Mouse (Mus musculus): Measurements from ENCODE around the gene Snx32. TPM values are rescaled to one million over a fixed set of nuclear protein-coding genes. Genes with fewer than 3 reads are reported as not detected.

Gene Snx32
- total RNA-seq, 2 experiments from 2014 or later, result 81.5 to 89.0 TPM

DNA sequence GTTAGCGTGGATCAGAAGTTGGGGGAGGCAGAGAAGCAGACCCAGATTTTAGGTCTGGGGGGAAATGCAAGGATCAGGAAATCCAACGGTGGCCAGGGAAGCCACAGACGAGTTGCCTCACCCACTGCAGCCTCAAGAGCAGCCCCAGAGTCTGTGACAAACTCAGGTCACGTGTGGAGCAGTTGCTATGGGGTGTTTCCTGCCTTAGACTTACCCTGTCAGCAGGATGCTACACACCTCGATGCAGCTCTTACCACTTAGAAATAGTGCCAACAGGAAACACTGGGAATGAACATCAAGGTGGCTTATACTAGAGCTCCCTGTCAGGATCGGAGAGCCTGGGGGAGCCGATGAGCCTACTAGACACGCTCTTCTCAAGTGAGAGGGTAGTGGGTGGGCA is 22.2 kb upstream of the Snx32 start:
- no peak for DNase-seq (ENCODE audit: extremely low spot score in 1 of 2, low spot score in 2 of 2)
- no peak overlapping the region for H3K4me3 ChIP-seq
- H3K27ac ChIP-seq, result no peak overlapping the region
- intact Hi-C loops (cut with DNase I), result no loop called here
- TF ChIP-seq CTCF (IDR thresholded peaks at IDR 0.05), result no peak

DNA sequence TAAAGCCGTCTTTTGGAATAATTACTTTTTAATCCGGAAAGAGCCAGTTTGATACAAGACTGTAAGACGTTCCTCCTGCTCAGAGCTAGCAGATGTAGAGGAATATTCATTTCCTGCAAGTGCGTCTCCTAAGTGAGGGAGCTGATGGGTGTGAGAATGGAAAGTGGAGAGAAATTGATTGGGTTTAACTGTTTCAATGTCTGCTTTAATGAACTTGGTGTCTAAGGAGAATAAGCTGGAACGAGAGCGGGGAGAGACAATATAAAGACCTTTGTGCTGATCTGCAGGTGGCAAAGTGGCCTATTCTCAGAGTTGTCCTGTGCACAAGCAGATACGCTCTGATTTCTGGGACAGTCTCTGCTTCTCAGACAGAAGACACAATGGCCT is 19.8 kb upstream of the Snx32 start:
- TF ChIP-seq CTCF (IDR thresholded peaks at IDR 0.05), result no peak
- intact Hi-C loops (cut with DNase I), result no loop called here
- DNase-seq (ENCODE audit: extremely low spot score in 1 of 2, low spot score in 2 of 2), result no peak
- no peak overlapping the region; the same call in 1 of the 2 replicates for H3K4me3 ChIP-seq
- no peak overlapping the region for H3K27ac ChIP-seq

DNA sequence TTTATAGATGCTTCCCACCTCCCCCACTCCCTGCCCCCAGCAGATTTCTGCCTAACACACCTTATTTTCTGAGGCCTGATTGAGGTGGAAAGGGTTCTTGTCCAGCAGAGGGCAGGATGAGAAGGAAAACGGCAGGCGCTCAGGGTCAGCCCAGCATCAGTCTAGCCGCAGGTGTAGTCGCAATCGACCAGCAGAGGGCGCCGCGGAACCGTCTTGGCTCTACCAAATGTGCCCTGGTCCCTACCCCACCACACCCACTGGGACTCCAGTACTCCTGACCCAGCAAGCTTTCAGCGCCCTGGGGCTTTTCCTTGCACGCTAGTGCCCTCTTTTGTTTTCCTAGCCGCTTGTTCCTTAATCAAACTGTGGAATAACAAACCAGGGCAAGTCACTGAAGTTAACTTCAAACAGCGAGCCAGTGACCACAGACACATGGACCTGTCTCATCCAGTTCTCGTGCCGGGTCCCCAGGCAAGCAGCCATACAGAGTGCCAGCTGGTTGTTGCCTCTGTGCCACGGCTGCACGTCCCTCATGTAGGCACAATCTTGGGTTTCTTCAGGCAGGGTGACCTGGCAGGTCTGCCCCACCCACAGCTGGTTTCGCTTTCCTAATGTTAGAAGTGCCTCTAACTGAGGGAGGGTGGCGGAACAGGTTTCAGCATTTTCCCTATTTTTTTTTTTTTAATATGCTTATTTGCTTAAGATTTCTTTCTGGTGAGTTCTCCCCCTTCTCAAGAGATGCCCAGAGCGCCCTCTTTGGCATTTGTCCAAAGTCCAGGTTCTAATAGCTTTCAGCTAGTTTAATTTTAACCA is 19.2 kb upstream of the Snx32 start:
- DNase-seq (ENCODE audit: extremely low spot score in 1 of 2, low spot score in 2 of 2), result peak; percentile 88 to 95
- intact Hi-C loops (cut with DNase I), result loop anchor here (1.0 kb wide), 1 partner anchor 38 kb away; no protein-coding TSS in a partner anchor
- peak overlapping the region; percentile 34 for H3K4me3 ChIP-seq
- peak; percentile 94 for TF ChIP-seq CTCF (IDR thresholded peaks at IDR 0.05)
- no peak overlapping the region for H3K27ac ChIP-seq

DNA sequence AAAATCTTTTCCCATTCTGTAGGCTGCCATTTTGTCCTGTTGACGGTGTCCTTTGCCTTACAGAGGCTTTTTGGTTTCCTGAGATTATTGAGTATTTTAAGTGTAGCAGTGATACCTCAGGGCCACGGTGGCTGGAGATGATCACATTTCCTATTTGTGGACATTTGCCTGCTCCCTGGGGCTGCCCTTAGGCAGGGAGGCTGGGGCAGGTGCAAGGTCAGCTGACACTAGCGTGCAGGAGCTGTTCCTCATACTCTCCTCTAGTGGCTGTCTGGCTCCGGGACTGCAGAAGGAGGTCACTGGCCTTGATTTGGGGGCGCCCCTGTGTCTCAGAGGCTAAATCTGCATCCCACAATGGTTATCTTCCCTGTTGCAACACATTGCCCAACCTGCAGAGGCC is 14.9 kb upstream of the Snx32 start:
- H3K4me3 ChIP-seq, result no peak overlapping the region
- intact Hi-C loops (cut with DNase I), result no loop called here
- no peak overlapping the region for H3K27ac ChIP-seq
- no peak for DNase-seq (ENCODE audit: extremely low spot score in 1 of 2, low spot score in 2 of 2)
- no peak for TF ChIP-seq CTCF (IDR thresholded peaks at IDR 0.05)

DNA sequence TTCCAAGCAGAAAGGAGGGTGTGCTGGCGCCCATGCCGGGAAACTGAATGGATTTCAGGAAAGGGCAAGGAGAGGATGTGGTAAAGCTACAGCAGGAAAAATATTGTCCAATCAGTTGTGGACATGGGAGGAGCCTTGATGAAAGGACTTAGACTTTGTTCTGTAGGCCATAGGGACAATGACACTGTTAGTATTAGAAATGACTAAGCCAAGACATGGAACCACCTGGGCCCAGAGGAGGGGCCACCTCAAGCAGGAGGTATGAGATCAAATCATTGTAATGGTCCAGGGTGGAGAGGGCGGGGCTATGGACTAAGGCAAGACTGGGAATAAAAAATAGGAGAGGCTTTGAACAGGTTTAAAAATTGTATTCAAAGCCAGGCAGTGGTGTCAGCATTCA is 8.4 kb upstream of the Snx32 start:
- no peak overlapping the region for H3K27ac ChIP-seq
- no peak overlapping the region for H3K4me3 ChIP-seq
- no peak for TF ChIP-seq CTCF (IDR thresholded peaks at IDR 0.05)
- DNase-seq (ENCODE audit: extremely low spot score in 1 of 2, low spot score in 2 of 2), result no peak
- intact Hi-C loops (cut with DNase I), result no loop called here

DNA sequence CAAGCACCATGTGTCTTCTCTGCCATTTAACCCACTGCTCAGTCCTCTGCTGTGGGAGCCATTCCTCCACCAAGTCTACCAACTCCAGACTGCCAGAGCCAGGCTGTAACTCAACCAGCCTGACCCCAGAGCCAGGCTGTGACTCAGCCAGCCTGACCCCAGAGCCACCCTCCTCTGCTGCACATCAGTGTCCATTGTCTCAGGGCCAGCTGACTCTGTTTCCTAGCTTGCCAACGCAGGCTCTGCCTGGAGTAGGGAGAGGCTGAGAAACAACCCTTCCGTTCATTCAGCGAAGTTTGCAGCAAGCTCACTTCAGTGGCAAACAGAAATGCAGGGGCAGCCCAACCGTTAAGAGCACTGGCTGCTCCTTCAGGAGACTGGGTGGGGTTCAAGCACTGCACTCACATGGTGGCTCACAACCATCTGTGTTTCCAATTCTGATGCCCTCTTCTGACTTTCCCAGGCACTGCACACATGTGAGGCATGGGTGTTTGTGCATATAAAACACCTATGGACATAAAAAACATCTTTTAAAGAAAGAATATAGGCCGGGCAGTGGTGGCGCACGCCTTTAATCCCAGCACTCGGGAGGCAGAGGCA is 6.7 kb upstream of the Snx32 start:
- DNase-seq (ENCODE audit: extremely low spot score in 1 of 2, low spot score in 2 of 2), result no peak
- no peak; the same call in 1 of the 2 replicates for TF ChIP-seq CTCF (IDR thresholded peaks at IDR 0.05)
- H3K4me3 ChIP-seq, result no peak overlapping the region
- intact Hi-C loops (cut with DNase I), result no loop called here
- no peak overlapping the region; the same call in 1 of the 2 replicates for H3K27ac ChIP-seq

DNA sequence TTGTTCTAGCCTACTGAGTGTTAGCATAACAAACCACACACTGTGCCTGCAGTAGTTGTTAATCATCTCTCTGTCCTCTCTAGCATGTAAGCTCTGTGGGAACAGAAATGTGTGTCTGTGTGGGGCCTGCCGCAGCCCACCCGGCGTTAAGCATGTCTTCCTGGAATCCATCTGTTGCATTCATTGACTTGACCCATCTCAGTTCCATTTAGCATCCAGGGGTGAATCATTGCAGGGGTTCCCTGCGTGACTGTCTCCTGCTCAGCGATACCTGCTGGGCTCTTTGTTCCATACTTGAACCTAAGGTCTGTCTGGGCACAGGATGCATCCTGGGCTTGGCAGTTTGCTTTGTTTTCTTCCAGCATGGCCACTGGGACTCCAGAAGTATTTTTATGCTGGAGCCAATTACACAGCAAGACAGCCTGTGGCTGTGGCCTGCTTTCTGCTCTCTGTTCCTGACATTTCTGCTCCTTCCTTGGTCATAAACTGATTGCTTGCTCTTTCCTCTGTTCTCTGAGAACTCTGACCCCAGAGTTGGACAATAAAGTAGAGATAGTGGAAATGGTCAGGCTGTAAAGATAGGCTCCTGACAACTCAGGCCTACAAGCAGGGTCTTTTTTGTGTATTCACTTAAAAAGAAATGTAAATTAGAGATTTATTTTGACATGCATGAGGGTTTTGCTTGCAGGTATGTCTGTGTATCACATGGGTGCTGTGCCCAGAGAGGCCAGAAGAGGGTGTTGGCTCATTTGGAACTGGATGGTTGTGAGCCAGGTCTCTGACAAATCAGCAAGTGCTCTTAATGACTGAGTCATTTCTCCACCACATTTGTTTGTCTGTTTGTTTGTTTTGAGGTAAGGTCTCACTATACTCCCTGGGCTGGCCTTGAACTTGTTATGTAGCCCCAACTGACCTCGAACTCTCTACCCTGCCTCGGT is 5.8 kb upstream of the Snx32 start:
- intact Hi-C loops (cut with DNase I), result no loop called here

DNA sequence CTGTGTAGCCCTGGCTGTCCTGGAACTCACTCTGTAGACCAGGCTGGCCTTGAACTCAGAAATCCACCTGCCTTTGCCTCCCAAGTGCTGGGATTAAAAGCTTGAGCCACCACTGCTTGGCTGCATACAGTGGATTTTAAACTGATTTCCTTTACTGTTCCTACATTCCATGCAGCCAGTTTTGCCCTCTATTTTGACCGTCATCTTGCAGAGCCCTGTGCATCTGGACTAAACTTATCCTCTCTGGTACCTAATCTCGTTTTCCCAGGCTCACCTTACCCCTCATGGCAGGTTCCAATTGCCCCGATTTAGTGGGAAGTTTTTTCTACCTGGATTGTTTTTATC is 2.6 kb upstream of the Snx32 start:
- no peak for DNase-seq (ENCODE audit: extremely low spot score in 1 of 2, low spot score in 2 of 2)
- no peak overlapping the region for H3K27ac ChIP-seq
- no peak overlapping the region for H3K4me3 ChIP-seq
- TF ChIP-seq CTCF (IDR thresholded peaks at IDR 0.05), result no peak
- intact Hi-C loops (cut with DNase I), result no loop called here

More for the DNA sequence above, 5.8 kb upstream of the Snx32 start:
- TF ChIP-seq CTCF (IDR thresholded peaks at IDR 0.05), result no peak; the same call in 1 of the 2 replicates
- Histone ChIP-seq H3K4me3 (no peak overlapping the region), H3K27ac (no peak overlapping the region; the same call in 1 of the 2 replicates)
- DNase-seq (ENCODE audit: extremely low spot score in 1 of 2, low spot score in 2 of 2), result no peak

DNA sequence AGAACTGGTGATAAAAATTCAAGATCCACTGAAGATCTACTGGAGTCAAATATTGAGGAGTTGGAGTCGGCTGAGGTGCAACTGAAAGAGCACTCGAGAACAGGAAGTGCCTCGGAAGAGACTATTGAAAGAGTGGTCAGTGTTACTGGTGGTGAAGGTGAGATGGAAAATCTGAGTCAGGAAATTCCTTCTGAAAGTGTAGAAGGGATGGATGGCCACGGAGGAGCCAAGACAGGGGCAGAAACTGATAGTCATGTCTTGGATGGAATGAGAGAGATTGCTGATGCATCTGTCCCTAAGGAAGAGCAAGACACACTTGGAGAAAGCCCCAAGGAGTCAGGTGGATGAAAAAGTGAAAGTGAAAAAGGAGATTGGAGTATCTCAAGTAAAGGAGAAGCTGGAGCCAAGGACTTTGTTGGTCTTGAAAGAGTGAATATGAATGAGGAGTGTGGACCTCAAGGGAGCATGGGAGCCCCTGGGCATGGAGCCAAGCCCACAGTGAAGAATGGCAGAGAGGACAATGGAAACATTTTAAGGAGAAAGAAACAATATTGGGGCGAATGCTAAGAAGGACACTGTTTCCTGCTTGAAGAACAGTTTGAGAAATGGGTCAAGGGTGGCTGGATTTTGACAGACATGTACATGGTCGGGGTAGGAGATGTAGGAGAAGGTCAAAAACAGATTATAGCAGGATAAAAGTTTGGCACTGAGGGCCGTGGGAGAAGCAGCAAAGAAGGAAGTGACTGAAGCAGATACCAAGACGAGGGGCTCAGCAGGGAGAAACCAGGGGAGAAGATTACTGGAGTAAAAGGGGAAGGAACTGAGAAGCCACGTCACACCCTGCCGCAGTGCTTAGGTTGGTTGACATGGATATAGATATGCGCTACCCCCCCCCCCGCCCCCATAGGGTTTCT is 2.0 kb upstream of the Snx32 start:
- Histone ChIP-seq H3K27ac (no peak overlapping the region), H3K4me3 (no peak overlapping the region)
- TF ChIP-seq CTCF (IDR thresholded peaks at IDR 0.05), result no peak
- no peak for DNase-seq (ENCODE audit: extremely low spot score in 1 of 2, low spot score in 2 of 2)
- intact Hi-C loops (cut with DNase I), result no loop called here

DNA sequence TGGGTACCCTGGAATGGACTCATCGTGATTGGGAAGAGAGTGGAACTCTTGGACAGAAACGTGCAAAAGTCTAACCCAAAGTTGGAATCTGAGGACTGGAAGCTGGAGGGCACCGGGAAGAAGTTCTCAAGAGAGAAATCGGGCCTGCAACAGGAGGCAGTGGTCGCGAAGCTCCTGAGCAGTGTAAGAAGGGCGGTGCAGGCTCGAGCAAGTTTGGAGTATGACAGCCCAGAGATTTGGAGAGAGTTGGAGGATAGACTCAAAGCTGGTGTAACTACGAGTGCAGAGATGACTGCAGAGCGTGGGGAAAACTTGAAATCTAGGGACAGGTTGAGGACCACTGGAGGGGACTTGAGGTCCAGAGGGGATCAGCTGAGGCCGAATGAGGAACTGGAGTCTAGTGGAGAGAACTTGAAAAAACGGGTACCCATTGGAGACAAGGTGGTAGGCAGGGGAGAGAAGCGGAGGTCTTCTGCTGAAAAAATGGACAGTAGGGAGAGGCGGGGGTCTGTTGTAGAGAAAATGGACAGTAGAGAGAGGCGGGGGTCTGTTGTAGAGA is 815 bp upstream of the Snx32 start:
- peak overlapping the region; percentile 90 for H3K27ac ChIP-seq
- peak overlapping the region; percentile 59 for H3K4me3 ChIP-seq
- TF ChIP-seq CTCF (IDR thresholded peaks at IDR 0.05), result no peak
- DNase-seq (ENCODE audit: extremely low spot score in 1 of 2, low spot score in 2 of 2), result no peak
- intact Hi-C loops (cut with DNase I), result loop anchor here (2.0 kb wide), 1 partner anchor 20 kb away; the partner anchor contains the start of gene Cfl1

DNA sequence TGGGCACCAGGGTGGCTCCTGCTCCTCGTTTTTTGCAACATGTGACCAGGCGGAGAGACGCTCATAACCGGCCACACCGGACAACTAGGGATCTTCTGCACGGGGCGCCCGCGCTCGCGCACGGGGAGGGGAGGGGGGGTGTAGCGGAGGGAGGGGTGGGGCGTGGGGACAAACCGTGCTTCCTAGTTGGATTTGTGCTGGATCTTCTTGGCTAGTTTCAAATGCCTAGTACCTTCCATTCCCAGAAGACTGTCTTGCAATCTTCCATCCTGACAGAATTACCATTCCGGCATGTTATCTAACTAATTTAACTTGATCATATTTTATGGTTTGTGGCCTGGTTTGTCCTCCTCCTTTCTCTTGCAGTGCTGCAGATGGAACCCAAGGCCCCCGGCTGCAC is 6.7 kb downstream of the Snx32 start, which contains the start of gene 1700020D05Rik:
Gene 1700020D05Rik, minus strand, starts transcription at position 101 of the 400 bp plus-strand sequence.
- DNase-seq (ENCODE audit: extremely low spot score in 1 of 2, low spot score in 2 of 2), result no peak
- H3K27ac ChIP-seq, result no peak within 1 kb of the TSS
- H3K4me3 ChIP-seq, result no peak within 1 kb of the TSS
- TF ChIP-seq CTCF (IDR thresholded peaks at IDR 0.05), result no peak
- intact Hi-C loops (cut with DNase I), result no loop called here
